9 mouse cellular contexts compared by ENCODE assay signal in genomic region chr14:22035900-22036299, GRCm38 (mm10). TPM values are rescaled to one million over a fixed set of nuclear protein-coding genes. Genes with fewer than 3 reads are reported as not detected.
DNase-seq lines count a peak whose midpoint lies in the region; ATAC-seq and TF ChIP-seq lines count a peak whose summit lies in the region.
"Had no signal": no experiment of that assay in that cellular context is flagged by ENCODE, and none has a peak within 500 bp of the region (broad histone marks: within the 10 kb centered on the region; RNA-seq: fewer than 3 reads in every experiment).

No protein-coding gene starts in this region.

- TF ChIP-seq CTCF in kidney, adult 2 months (conservative IDR thresholded peaks at IDR 0.05; ENCODE audit: insufficient read depth, insufficient read length, low read depth, low read length): no peak

- TF ChIP-seq POLR2A in kidney, adult 2 months (IDR thresholded peaks at IDR 0.05; ENCODE audit: low read depth, low read length): no peak

- no peaks in the 10 kb centered on the region for H3K36me3 ChIP-seq in kidney, adult 2 months (ENCODE audit: control insufficient read depth, insufficient read depth, low read length)
- H3K36me3 ChIP-seq in kidney, embryonic 15.5 days: no peaks in the 10 kb centered on the region
- no peaks in the 10 kb centered on the region for H3K36me3 ChIP-seq in forebrain, embryonic 15.5 days
- H3K36me3 ChIP-seq in midbrain, embryonic 13.5 days: no peaks in the 10 kb centered on the region

- no peak overlapping the region for H3K4me3 ChIP-seq in kidney, adult 2 months (ENCODE audit: insufficient read depth, low read depth, low read length)
- H3K4me3 ChIP-seq in kidney, embryonic 15.5 days (replicated peaks): no peak overlapping the region
- no peak overlapping the region for H3K4me3 ChIP-seq in forebrain, embryonic 15.5 days
- no peak overlapping the region for H3K4me3 ChIP-seq in midbrain, embryonic 13.5 days (replicated peaks)

- H3K4me1 ChIP-seq in kidney, adult 2 months (ENCODE audit: control insufficient read depth, insufficient read depth, low read length): 0 out of 2 replicates have a peak, but pooled peaks cover 3% of the 10 kb centered on the region
- H3K4me1 ChIP-seq in kidney, embryonic 15.5 days: 0 out of 2 replicates have a peak, but pooled peaks cover 3% of the 10 kb centered on the region
- peaks cover 29% of the 10 kb centered on the region for H3K4me1 ChIP-seq in forebrain, embryonic 15.5 days
- peaks cover 33% of the 10 kb centered on the region for H3K4me1 ChIP-seq in midbrain, embryonic 13.5 days (replicated peaks)

- peak; percentile 31 for DNase-seq in kidney, adult 2 months
- peak; percentile 82 for DNase-seq in adrenal gland, adult 2 months
- no peak for DNase-seq in thymus, adult 18-20 months
- no peak for DNase-seq in embryo, embryonic 11 days
- DNase-seq: lung, postnatal 4 days had no signal

- H3K27ac ChIP-seq in kidney, adult 2 months (ENCODE audit: insufficient read depth, low read depth, low read length): no peak overlapping the region
- H3K27ac ChIP-seq in kidney, embryonic 15.5 days: no peak overlapping the region
- peak overlapping the region; percentile 58; the same call in 1 of the 2 replicates for H3K27ac ChIP-seq in forebrain, embryonic 15.5 days (replicated peaks)
- no peak overlapping the region for H3K27ac ChIP-seq in midbrain, embryonic 13.5 days

- no peak overlapping the region for H3K4me2 ChIP-seq in kidney, embryonic 15.5 days
- no peak overlapping the region for H3K4me2 ChIP-seq in forebrain, embryonic 15.5 days (replicated peaks)
- 0 out of 2 replicates have a peak overlapping the region, but pooled peaks have one; percentile 19 for H3K4me2 ChIP-seq in midbrain, embryonic 13.5 days (replicated peaks)

- no peaks in the 10 kb centered on the region for H3K9me3 ChIP-seq in kidney, embryonic 15.5 days (replicated peaks)
- no peaks in the 10 kb centered on the region for H3K9me3 ChIP-seq in forebrain, embryonic 15.5 days
- H3K9me3 ChIP-seq in midbrain, embryonic 13.5 days: no peaks in the 10 kb centered on the region

- no peak for ATAC-seq in kidney, embryonic 15.5 days (replicated peaks; ENCODE audit: low FRiP score)
- ATAC-seq in forebrain, embryonic 15.5 days (replicated peaks): peak; percentile 50
- peak; percentile 74 for ATAC-seq in midbrain, embryonic 13.5 days
- no peak for ATAC-seq in inflammation-experienced regulatory T-cells, adult 6 months

- WGBS in kidney, adult 2 months: 58% methylated on average over 3 of the region's 3 CpGs
- WGBS in kidney, embryonic 15.5 days: 82% methylated on average over 3 of the region's 3 CpGs
- WGBS in forebrain, embryonic 15.5 days: 10% methylated on average over 3 of the region's 3 CpGs
- 10% methylated on average over 3 of the region's 3 CpGs for WGBS in midbrain, embryonic 13.5 days

- no peak overlapping the region for H3K9ac ChIP-seq in kidney, embryonic 15.5 days
- no peak overlapping the region for H3K9ac ChIP-seq in forebrain, embryonic 15.5 days (replicated peaks)
- H3K9ac ChIP-seq in midbrain, embryonic 13.5 days (replicated peaks): no peak overlapping the region

- H3K27me3 ChIP-seq in kidney, adult 2 months (replicated peaks; ENCODE audit: control insufficient read depth, insufficient read depth, low read length): no peaks in the 10 kb centered on the region
- H3K27me3 ChIP-seq in kidney, embryonic 15.5 days: peaks cover 7% of the 10 kb centered on the region; the same call in 1 of the 2 replicates
- H3K27me3 ChIP-seq in forebrain, embryonic 15.5 days: peaks cover 64% of the 10 kb centered on the region
- peaks cover 28% of the 10 kb centered on the region for H3K27me3 ChIP-seq in midbrain, embryonic 13.5 days

RNA-seq across cellular contexts. Expression of gene Lrmda, which starts 16.4 kb away (rescaled TPM):
- polyA plus RNA-seq in kidney, adult 2 months (2012; rRNA removed): 3.3 TPM in 2 replicates
- polyA plus RNA-seq in kidney, embryonic 15.5 days (2015; fragmentation: Nextera tagmentation; extraction: Ambion mirVana): 0.90 and 1.1 TPM in 2 replicates
- 1 to 10 TPM; 2.7 to 8.6 TPM for total RNA-seq in adrenal gland, adult 2 months (2021)
- 0.89 and 0.92 TPM in 2 replicates for polyA plus RNA-seq in adrenal gland, adult 2 months (2012; rRNA removed)
- 0.15 TPM in 1 of 2 replicates, not detected in the other for polyA plus RNA-seq in forebrain, embryonic 15.5 days (2015; fragmentation: Nextera tagmentation; extraction: Ambion mirVana)
- 0.23 TPM in 1 of 2 replicates, not detected in the other for polyA plus RNA-seq in midbrain, embryonic 13.5 days (2015; fragmentation: Nextera tagmentation; extraction: Ambion mirVana)
- not detected for polyA plus RNA-seq in inflammation-experienced regulatory T-cells, adult 6 months (2017; shearing (Covaris generic))

RNA-seq across cellular contexts. Expression of gene Zfp503, which starts 46.5 kb away (rescaled TPM):
- polyA plus RNA-seq in kidney, adult 2 months (2012; rRNA removed): 56.9 and 85.8 TPM in 2 replicates
- 37.0 and 39.5 TPM in 2 replicates for polyA plus RNA-seq in kidney, embryonic 15.5 days (2015; fragmentation: Nextera tagmentation; extraction: Ambion mirVana)
- 10 to 100 TPM; 19.4 to 34.1 TPM for total RNA-seq in adrenal gland, adult 2 months (2021)
- polyA plus RNA-seq in adrenal gland, adult 2 months (2012; rRNA removed): 101 and 106 TPM in 2 replicates
- 7.4 TPM in 2 replicates for polyA plus RNA-seq in forebrain, embryonic 15.5 days (2015; fragmentation: Nextera tagmentation; extraction: Ambion mirVana)
- 8.0 and 11.0 TPM in 2 replicates for polyA plus RNA-seq in midbrain, embryonic 13.5 days (2015; fragmentation: Nextera tagmentation; extraction: Ambion mirVana)
- polyA plus RNA-seq in inflammation-experienced regulatory T-cells, adult 6 months (2017; shearing (Covaris generic)): not detected

Comparison
In these comparisons a context has a peak if more than half of its experiments do, and no peak if none do; other contexts are left out.
1. DNase-seq: peak in kidney, adult 2 months (single experiment) and adrenal gland, adult 2 months (single experiment); none in thymus, adult 18-20 months (0 of 2) and embryo, embryonic 11 days (single experiment).
2. ATAC-seq: peak in forebrain, embryonic 15.5 days (single experiment) and midbrain, embryonic 13.5 days (single experiment); none in kidney, embryonic 15.5 days (single experiment) and inflammation-experienced regulatory T-cells, adult 6 months (single experiment).